In the genomic region with DNA sequence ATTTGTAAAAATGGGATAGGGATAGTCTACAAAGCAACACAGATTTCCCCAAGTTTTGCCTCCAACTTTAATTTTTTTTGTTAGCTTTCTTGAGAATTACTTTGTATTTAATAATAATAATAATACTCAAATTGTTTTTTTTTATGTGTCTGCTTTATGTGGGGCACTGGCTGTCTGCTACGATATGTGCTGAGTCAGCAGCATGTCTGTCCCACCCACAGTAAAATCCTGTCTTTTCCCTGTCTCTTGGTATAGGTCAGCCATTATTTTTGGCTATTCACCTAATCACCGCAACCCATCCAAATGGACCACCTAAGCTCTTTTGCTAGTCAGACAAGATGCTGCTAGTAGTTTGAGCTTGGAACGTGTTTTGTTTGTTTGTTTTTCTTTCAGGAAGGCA, we compare ENCODE assay signal across 32 mouse cellular contexts.
"Had no signal": no experiment of that assay in that cellular context is flagged by ENCODE, and none has a peak within 500 bp of the region (broad histone marks: within the 10 kb centered on the region; RNA-seq: fewer than 3 reads in every experiment).

No protein-coding gene starts in this region.

- H3K4me3 ChIP-seq: limb, embryonic 10.5 days; limb, embryonic 12.5 days; limb, embryonic 13.5 days; limb, embryonic 15.5 days; liver, embryonic 12.5 days; liver, embryonic 13.5 days; liver, embryonic 15.5 days; lung, embryonic 15.5 days; megakaryocyte, embryonic 14.5 days; midbrain, embryonic 10.5 days; midbrain, embryonic 12.5 days; midbrain, embryonic 13.5 days; midbrain, embryonic 15.5 days; myocyte; neural tube, embryonic 12.5 days had no signal

- H3K4me1 ChIP-seq: limb, embryonic 10.5 days; limb, embryonic 12.5 days; limb, embryonic 13.5 days; limb, embryonic 15.5 days; liver, embryonic 12.5 days; liver, embryonic 13.5 days; liver, embryonic 15.5 days; lung, embryonic 15.5 days; megakaryocyte, embryonic 14.5 days; midbrain, embryonic 10.5 days; midbrain, embryonic 12.5 days; midbrain, embryonic 13.5 days; midbrain, embryonic 15.5 days; neural tube, embryonic 12.5 days had no signal

- H3K27me3 ChIP-seq: limb, embryonic 12.5 days; limb, embryonic 13.5 days; limb, embryonic 15.5 days; liver, embryonic 12.5 days; liver, embryonic 13.5 days; liver, embryonic 15.5 days; lung, embryonic 15.5 days; megakaryocyte, embryonic 14.5 days; midbrain, embryonic 12.5 days; midbrain, embryonic 13.5 days; midbrain, embryonic 15.5 days; neural tube, embryonic 12.5 days had no signal

- DNase-seq: left cerebral cortex, postnatal 4 days; liver; liver, embryonic 13.5 days; liver, postnatal 0 days; lung, adult 18-20 months; lung, adult 2 months; lung, embryonic 14.5 days; lung, postnatal 10 days; lung, postnatal 14 days; lung, postnatal 36 days; lung, postnatal 4 days; midbrain, embryonic 14.5 days had no signal

- ATAC-seq: liver, embryonic 12.5 days; liver, postnatal 0 days; lung, postnatal 0 days; midbrain, embryonic 13.5 days; midbrain, embryonic 15.5 days; midbrain, embryonic 16.5 days had no signal

- H3K9me3 ChIP-seq: limb, embryonic 10.5 days; limb, embryonic 12.5 days; limb, embryonic 13.5 days; limb, embryonic 15.5 days; liver, embryonic 12.5 days; liver, embryonic 13.5 days; liver, embryonic 15.5 days; lung, embryonic 15.5 days; midbrain, embryonic 10.5 days; midbrain, embryonic 12.5 days; midbrain, embryonic 13.5 days; midbrain, embryonic 15.5 days; neural tube, embryonic 12.5 days had no signal

- H3K27ac ChIP-seq: limb, embryonic 10.5 days; limb, embryonic 12.5 days; limb, embryonic 13.5 days; limb, embryonic 15.5 days; liver, embryonic 12.5 days; liver, embryonic 13.5 days; liver, embryonic 14.5 days; liver, embryonic 15.5 days; lung, embryonic 15.5 days; macrophage; midbrain, embryonic 10.5 days; midbrain, embryonic 12.5 days; midbrain, embryonic 13.5 days; midbrain, embryonic 15.5 days; neural tube, embryonic 12.5 days had no signal

- H3K9ac ChIP-seq: limb, embryonic 12.5 days; limb, embryonic 13.5 days; limb, embryonic 15.5 days; liver, embryonic 12.5 days; liver, embryonic 13.5 days; liver, embryonic 14.5 days; liver, embryonic 15.5 days; liver, postnatal 0 days; lung, embryonic 14.5 days; lung, embryonic 15.5 days; midbrain, embryonic 12.5 days; midbrain, embryonic 13.5 days; midbrain, embryonic 15.5 days; neural tube, embryonic 12.5 days had no signal

- H3K4me2 ChIP-seq: limb, embryonic 12.5 days; limb, embryonic 13.5 days; limb, embryonic 15.5 days; liver, embryonic 11.5 days; liver, embryonic 12.5 days; liver, embryonic 13.5 days; liver, embryonic 15.5 days; lung, embryonic 14.5 days; lung, embryonic 15.5 days; midbrain, embryonic 11.5 days; midbrain, embryonic 12.5 days; midbrain, embryonic 13.5 days; midbrain, embryonic 15.5 days; neural tube, embryonic 12.5 days had no signal

- H3K36me3 ChIP-seq: limb, embryonic 10.5 days; limb, embryonic 12.5 days; limb, embryonic 13.5 days; limb, embryonic 15.5 days; liver, embryonic 12.5 days; liver, embryonic 13.5 days; liver, embryonic 15.5 days; lung, embryonic 15.5 days; midbrain, embryonic 10.5 days; midbrain, embryonic 12.5 days; midbrain, embryonic 13.5 days; midbrain, embryonic 15.5 days; neural tube, embryonic 12.5 days had no signal
